Mouse (Mus musculus) right cerebral cortex, postnatal 14 days (tissue): ENCODE measurements around the gene Hagh.
A peak's percentile ranks its signal among the peaks of the same experiment; 100 is the strongest.

Source experiments
- DNase-seq: peaks from one replicate; pipeline ENCODE4 v3.0.0; 2022

The Hagh gene

DNA sequence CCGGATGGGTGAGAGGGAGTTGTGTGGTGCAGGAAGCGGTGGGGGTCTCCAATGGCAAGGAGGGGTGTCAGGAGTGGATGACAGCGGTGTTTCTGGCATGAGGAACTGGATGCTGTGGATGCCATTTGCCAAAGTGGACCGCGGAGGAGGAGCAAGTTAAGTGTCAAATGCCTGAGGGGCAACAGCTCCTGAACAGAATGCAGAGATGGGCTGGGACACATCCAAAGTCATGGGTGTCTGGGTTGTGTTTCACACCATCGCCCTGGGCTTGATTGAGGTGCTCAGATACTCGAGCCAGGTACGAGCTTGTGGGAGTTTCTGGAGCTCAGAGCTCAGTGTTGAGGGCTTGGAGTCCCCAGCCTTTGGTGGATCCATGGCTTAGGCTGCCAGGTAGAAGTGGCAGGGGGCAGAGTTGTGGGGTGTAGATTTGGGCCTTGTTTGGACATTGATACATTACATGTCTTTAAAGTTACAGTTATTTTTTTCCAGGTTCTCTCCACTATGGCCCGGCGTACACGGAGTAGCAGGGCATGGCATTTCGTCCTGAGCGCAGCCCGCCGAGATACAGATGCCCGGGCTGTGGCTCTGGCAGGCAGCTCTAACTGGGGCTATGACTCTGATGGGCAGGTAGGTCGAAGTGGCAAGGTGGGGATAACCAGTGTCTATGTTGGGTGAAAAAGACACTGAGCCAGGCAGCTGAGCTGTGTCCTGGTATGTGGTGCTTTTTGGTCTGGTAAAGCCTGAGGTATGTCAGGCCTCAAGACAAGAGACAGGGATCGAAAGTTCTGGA lies 47.5 kb downstream of the Hagh start:
- DNase-seq = no peak

- DNase-seq = no peak
These were observed 48.9 kb downstream of the Hagh start for GRCm38 (mm10) chr17:24888862-24889261.

DNA sequence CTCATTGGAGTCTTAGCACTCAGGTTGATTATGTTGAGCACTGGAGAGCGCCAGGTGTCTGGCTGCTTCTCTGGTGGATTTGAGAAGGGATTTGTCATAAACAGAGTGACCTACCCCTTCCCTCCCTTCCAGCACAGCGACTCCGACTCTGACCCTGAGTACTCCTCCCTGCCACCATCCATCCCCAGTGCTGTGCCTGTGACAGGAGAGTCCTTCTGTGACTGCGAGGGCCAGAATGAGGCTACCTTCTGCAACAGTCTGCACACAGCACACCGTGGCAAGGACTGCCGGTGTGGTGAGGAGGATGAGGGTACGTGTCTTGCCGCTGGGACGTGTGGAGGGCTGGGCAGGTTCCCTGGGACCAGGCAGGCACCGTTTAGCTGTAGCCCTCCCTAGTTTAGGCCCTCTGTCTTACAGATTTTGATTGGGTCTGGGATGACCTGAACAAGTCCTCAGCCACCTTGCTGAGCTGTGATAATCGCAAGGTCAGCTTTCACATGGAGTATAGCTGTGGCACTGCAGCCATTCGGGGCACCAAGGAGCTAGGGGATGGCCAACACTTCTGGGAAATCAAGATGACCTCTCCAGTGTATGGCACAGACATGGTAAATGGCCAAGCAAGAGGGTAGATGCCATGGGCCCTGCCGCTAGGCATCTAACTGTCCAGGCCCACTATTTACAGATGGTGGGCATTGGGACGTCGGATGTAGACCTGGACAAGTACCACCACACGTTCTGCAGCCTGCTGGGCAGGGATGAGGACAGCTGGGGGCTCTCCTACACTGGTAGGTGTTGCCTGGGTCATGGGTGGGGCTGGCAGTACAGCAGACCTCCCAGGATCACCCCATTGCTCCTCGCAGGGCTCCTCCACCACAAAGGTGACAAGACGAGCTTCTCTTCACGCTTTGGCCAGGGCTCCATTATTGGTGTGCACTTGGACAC lies 50.5 kb downstream of the Hagh start:
- no peak for DNase-seq

DNA sequence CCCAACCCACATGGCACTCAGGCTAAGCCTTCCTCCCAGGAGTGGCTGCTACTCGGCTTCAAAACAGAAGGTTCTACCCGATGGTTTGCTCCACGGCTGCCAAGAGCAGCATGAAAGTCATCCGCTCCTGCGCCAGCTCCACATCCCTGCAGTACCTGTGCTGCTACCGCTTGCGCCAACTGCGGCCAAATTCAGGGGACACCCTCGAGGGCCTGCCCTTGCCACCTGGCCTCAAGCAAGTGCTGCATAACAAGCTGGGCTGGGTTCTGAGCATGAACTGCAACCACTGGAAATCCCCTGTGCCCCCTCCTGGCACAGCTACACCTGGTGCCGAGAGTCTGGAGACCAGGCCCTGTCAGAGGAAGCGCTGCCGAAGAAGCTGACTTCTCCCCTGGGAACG lies 51.4 kb downstream of the Hagh start:
- no peak for DNase-seq

- no peak for DNase-seq
These were observed 52.8 kb downstream of the Hagh start for GRCm38 (mm10) chr17:24892785-24893184.

DNA sequence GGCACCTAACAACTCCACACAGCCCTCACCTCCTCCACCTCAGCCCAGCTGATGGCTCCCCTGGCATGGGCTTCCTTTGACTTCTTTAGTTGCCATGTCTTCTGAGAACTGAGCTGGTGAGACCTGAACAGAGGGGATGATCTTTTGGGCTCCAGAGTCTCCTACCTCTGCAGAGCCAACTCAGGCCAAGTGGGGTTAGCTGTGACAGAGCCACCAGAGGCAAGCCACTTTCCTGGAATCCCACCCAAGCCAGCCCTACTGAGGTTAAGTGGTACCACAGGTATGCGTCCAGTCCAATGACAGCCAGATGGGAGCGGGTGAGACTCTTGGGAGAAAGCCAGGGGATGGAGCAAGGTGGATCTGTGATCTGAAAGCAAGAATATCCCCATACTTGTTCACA lies 53.3 kb downstream of the Hagh start:
- no peak for DNase-seq

- no peak for DNase-seq
These were observed 54.4 kb downstream of the Hagh start for GRCm38 (mm10) chr17:24894061-24894994.

GRCm38 (mm10) chr17:24894995-24895547 lies 55.1 kb downstream of the Hagh start, which contains the start of the genes Eme2 and Mrps34:
Gene Eme2 (minus strand): TSS chr17:24895087.
Gene Mrps34 (plus strand): TSS chr17:24895116.
- peak; percentile 82 for DNase-seq

- DNase-seq = no peak
These were observed 55.8 kb downstream of the Hagh start for GRCm38 (mm10) chr17:24895571-24896240.

- peak; percentile 74 for DNase-seq
These were observed 56.5 kb downstream of the Hagh start, which contains the start of gene Nme3 for GRCm38 (mm10) chr17:24896241-24896992. Gene Nme3 (plus strand): TSS chr17:24896500.

DNA sequence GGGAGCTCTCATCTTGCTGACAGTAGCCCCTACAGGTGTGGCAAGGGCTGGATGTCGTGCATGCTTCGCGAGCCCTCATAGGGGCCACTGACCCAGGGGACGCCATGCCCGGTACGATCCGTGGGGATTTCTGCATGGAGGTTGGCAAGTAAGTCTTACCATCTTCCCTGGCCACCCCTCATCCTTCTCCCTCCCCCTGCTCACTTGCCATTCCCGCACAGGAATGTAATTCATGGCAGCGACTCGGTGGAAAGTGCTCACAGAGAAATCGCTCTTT lies 57.0 kb downstream of the Hagh start:
- no peak for DNase-seq

- no peak for DNase-seq
These were observed 57.7 kb downstream of the Hagh start for GRCm38 (mm10) chr17:24897600-24897999.

GRCm38 (mm10) chr17:24898041-24898854 lies 58.3 kb downstream of the Hagh start:
- DNase-seq = no peak

DNA sequence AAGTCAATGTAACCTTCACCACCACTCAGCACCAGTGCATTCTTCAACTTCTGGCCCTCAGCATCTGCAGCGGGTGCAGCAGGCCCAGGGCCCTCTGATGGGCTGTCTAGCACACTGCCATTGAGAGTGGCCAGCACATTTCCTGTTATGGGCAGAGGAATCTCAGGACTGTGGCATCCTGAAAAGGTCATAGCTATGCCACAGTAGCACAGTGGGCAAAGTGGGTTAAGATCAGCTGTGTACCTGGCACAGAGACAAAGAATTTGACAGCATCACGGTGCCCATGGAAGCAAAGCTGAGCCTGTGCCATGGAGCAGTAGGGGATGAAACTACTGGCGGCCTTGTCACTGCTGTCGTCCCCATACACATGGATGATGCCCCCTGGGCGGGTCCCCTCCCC lies 59.2 kb downstream of the Hagh start:
- no peak for DNase-seq

- DNase-seq = no peak
These were observed 60.1 kb downstream of the Hagh start for GRCm38 (mm10) chr17:24900014-24900413.

GRCm38 (mm10) chr17:24902124-24902523 lies 62.2 kb downstream of the Hagh start:
- no peak for DNase-seq

DNA sequence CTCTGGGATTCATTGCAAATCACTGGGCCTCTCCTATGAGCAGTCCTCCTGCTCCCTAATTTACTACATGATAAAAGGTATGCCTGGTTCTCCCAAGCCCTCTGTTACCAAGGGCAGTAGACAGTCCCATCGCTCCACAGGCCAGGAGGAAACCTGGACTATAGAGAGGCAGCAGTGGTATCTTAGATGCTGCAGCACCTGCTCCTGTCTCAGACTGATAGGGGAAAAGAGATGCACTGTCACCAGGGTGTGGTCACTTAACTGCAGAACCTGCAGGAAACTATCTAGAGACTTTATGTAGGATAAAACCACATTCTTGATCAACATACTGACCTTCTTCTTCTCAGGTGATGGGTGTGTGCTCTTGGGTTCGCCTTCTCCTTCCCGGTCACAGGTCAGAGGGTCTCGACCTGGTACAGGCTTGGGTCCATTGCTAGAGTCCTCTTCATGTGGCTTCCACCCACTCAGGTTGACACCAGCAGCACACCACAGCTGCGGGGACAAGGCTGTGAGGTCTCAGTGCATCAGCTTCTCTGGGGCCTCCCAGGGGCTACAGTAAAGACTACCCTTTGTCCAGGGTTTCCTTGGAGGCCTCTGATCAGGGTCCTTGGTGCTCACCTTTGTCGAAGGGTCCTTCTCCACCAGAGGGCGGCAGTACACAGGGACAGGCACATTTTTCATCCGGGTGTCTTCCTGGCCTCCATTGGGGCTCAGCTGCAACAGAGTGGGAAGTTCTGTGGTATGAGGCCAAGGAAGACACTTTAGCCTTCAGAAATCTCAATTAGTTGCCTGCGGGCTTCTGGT lies 62.9 kb downstream of the Hagh start:
- DNase-seq = no peak

DNA sequence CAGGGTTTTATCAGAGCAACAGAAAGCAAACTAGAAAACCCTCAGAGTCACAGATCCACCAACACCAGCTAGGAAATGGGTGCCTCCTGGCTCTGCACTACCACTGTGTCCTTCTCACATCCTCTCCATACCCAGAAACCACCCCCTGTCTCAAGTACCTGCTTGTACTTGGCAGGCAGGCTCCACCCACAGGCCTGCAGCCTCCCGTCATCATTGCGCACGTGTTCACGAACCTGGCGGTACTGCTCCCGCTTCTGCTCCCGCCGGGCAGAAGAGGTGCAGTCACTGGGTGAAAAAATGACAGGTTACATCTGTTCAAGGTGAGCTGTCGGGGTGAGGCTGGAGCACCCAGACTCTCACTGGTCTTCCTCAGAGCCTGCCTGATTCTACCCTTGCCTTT lies 63.8 kb downstream of the Hagh start:
- no peak for DNase-seq

DNA sequence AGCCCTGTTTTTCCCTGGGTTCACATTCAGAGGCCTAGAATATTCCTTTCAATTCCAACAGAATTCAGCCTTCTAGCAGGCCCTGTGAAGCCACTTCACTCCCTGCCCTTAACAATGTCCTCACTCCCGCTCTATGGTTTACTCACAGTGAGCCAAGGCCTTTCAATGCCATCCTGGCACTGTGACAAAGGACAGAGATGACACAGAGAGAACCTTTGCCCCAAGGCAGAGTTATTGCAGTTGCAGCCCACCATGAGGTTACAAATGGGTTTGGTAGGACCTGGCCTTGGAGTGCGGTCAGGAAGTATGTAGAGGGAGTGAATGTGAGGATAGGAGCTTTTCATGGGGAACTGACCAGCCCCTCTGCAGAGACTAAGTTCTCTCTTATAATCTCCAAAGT lies 67.6 kb downstream of the Hagh start:
- DNase-seq = no peak
